Mouse (Mus musculus): ENCODE measurements at regions not wholly inside any gene's neighbourhood (a gene's known extent, or its start where the extent isn't known, plus 50 kb on each side); places are given as distances from the start of the nearest gene placed in this dataset.

- no peak for TF ChIP-seq POLR2A (IDR thresholded peaks at IDR 0.05; ENCODE audit: borderline replicate concordance, low read depth, low read length)
- no peak for TF ChIP-seq CTCF (IDR thresholded peaks at IDR 0.05; ENCODE audit: low read depth, low read length)
Observed at GRCm38 (mm10) chr17:45932611-45933010, 99.6 kb downstream of the Vegfa start.
